Mouse (Mus musculus) CD4-positive helper T cell, adult 2 months (primary cell): Measurements from ENCODE around the gene Gm9112.
"Not testable (repeated sequence)": the region's sequence is repeated elsewhere in the genome, so short reads cannot be mapped to it uniquely, and the experiment has no call there.

ENCODE experiments used
- DNase-seq: peaks from one replicate; pipeline ENCODE4 v3.0.0-alpha.2; 2012; ENCODE audit warnings: low read depth, missing footprints, low spot score

The Gm9112 gene

GRCm38 (mm10) chrX:102707535-102707934 is at the start of gene Gm9112, which contains the start of gene Dmrtc1b:
TSS of gene Gm9112 (minus strand) at chrX:102707635.
TSS of gene Dmrtc1b (plus strand) at chrX:102707865.
- DNase-seq = not testable (repeated sequence)

DNA sequence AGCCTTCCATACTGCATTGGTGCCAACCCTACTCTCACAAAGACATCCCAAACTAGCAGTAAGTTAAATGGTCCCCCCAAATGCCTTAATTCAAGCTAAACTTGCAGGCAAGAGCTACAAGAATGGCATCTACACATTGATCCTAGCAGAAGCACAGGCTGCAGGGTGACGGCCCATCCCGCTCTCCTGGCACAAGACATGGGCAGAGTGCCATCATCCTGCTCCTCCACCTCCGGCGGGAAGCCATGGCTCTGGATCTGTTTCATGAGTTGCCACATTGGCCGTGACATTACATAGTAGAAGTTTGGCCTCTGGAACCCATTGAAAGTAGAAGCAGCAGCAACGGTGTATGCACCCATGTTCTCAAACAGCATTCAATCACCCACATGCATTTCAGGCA is 16.8 kb upstream of the Gm9112 start:
- not testable (repeated sequence) for DNase-seq

GRCm38 (mm10) chrX:102700636-102701035 is 6.8 kb downstream of the Gm9112 start:
- not testable (repeated sequence) for DNase-seq

- not testable (repeated sequence) for DNase-seq
Observed at GRCm38 (mm10) chrX:102689252-102689651, 18.2 kb downstream of the Gm9112 start.

- not testable (repeated sequence) for DNase-seq
Observed at GRCm38 (mm10) chrX:102686872-102687271, 20.6 kb downstream of the Gm9112 start, which contains the start of gene Gm3880. TSS of gene Gm3880 (minus strand) at chrX:102686972.

DNA sequence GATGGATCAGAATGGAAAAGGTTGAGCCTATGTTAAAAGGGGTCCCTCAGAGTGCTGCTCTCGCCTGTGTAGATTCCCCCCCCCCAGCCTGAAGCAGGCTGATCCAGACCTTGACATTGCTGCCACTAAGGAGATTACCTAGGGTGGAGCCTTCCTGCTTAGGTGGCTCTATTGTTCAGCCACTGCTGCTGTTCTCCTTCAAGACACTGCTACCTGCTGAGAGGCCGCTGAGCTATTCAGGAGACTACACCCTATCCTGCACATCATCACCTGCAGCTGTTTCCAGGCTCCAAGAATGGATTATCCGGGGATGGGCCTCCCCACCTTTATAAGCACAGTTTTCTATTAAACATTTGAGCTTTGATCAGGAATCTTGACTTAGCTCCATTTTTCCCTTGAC is 22.7 kb downstream of the Gm9112 start:
- not testable (repeated sequence) for DNase-seq

DNA sequence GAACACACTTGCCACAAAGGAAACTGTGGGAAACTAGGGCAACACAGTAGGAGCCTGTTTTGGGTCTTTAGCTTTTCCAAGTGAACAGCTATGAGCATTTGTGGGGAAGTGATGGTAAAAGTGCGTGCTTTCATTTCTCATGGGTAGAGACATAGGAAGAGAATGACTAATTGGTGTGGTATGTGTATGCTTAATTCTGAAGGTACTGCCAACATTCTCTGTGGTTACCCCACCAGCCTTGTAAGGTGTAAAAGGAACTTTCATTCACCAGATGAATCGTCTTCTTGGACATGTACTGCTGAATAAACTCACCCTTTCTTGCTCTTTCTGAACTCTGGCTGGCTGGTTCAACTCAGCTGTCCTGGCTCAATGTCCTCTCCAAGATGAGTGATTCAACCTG is 40.8 kb downstream of the Gm9112 start:
- DNase-seq = no peak

DNA sequence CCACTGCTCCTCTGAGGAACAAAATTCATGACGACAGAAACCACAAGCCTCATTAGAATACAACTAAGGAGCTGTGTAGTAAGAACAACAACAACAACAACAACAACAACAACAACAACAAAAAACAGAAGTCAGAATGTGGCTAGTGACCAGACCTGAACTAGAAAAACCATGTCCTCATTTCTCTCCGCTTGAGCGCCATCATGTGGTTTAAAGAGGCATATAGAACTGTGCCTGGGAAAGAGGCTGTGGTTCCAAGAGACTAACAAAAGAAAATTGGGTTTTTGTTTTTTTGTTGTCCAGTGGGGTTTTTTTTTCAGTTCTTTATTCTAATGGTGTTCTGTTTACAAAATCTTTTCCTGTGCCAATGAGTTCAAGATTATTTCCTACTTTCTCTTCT is 46.7 kb downstream of the Gm9112 start:
- no peak for DNase-seq
